ENCODE assay signal across 17 mouse cellular contexts in genomic region chr14:120002673-120003072, GRCm38 (mm10). TPM values are rescaled to one million over a fixed set of nuclear protein-coding genes. Genes with fewer than 3 reads are reported as not detected.
DNase-seq lines count a peak whose midpoint lies in the region.
"Had no signal": no experiment of that assay in that cellular context is flagged by ENCODE, and none has a peak within 500 bp of the region (broad histone marks: within the 10 kb centered on the region; RNA-seq: fewer than 3 reads in every experiment).

No protein-coding gene starts in this region.

- intact Hi-C loops in left cerebral cortex, postnatal 14 days (cut with DNase I), result no loop called here

- peak; percentile 21 to 46 for DNase-seq in left cerebral cortex, postnatal 14 days (ENCODE audit: low spot score in 2 of 2)
- DNase-seq in left cerebral cortex, adult 11 months (ENCODE audit: low spot score), result no peak
- DNase-seq in kidney, adult 18-20 months, result peak; percentile 55
- peak; percentile 50 for DNase-seq in kidney, adult 9 months
- peak; percentile 16 to 63 for DNase-seq in kidney, postnatal 36 days
- no peak for DNase-seq in cerebellum, adult 18-20 months
- no peak for DNase-seq in frontal cortex, postnatal 14 days (ENCODE audit: low spot score in 2 of 2)
- DNase-seq: adrenal gland, adult 8-10 months; cerebellum, postnatal 14 days; gastrocnemius, adult 2 months; heart, postnatal 36 days; liver; lung, postnatal 36 days had no signal

RNA-seq across cellular contexts. Expression of gene Oxgr1, which starts 39.6 kb away (rescaled TPM):
- total RNA-seq in left cerebral cortex, postnatal 14 days (2021), result under 1 TPM in 1 of 2 experiments, not detected in 1; 0.17 TPM
- total RNA-seq: adrenal gland, adult 8-10 months; gastrocnemius, adult 2 months; gastrocnemius, postnatal 4 days; heart, postnatal 36 days; MEL; monocyte, adult 5-6 weeks; neutrophil, adult 5-6 weeks had no signal

Comparison
In these comparisons a context has a peak if more than half of its experiments do, and no peak if none do; other contexts are left out.
1. DNase-seq: peak in left cerebral cortex, postnatal 14 days (2 of 2), kidney, adult 18-20 months (single experiment), kidney, adult 9 months (single experiment) and kidney, postnatal 36 days (2 of 2); none in left cerebral cortex, adult 11 months (single experiment), cerebellum, adult 18-20 months (0 of 2) and frontal cortex, postnatal 14 days (0 of 2).